Mouse (Mus musculus): ENCODE measurements at regions not wholly inside any gene's neighbourhood (a gene's known extent, or its start where the extent isn't known, plus 50 kb on each side); places are given as distances from the start of the nearest gene placed in this dataset.
"Not testable (repeated sequence)": the region's sequence is repeated elsewhere in the genome, so short reads cannot be mapped to it uniquely, and the experiment has no call there.

DNA sequence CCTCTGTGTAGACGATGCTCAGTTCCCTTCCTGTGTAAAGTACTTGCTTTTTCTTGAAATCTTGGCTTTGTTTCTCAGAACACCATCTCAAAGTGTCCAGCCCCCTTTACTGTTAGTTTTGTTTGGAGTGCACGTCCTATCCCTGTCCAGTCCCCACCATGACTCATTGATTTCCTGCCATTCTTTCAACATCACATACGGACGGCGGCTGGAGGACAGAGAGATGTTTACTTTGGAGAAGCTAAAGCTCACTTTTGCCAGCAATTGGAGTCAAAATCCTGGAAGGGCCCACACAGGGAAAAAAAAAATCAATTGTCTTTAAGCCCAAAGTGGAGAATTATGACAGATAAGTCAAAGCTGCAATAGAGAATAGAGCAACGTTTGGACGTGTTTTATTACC lies 51.8 kb downstream of the Gm5426 start:
- DNase-seq (ENCODE audit: low read depth, low spot score): no peak

DNA sequence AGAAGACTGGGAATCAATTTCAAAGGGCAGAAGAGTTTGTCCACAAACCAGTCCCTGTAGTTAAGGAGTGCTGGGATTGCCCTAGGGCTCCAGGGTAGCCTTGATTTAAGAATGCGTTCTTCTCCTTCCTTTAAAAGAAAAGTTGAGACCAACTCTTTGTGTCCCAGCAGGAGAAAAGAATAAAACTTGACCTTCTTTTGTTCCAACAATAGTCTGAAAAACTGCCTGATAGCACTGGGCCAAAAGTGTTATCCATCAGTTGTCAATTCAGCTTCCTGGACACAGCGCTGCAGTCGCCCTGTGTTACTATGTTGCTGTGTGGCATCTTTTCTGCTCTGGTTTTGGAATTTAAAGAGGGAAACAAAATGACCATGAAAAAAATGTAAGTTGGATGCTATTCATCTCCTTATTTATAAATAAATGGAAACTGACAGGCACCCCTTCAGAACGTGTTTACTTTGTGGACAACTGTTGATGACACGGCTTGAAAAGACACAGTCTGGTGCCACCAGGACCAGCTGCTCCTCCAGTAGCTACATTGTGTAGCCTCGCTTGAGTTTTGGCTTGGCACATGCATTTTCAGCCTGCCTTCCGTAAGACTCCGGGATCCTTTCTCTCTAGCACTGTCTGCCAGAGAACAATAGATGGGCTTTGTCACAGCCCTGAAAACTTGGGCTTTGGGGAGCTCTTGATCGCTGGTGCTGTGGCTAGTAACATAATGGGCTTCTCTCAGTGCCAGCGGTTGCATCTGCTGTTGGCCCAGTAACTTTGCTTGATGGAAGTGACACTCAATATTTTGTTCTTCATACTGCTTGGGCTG lies 54.0 kb downstream of the Gm5426 start:
- DNase-seq (ENCODE audit: low read depth, low spot score): peak; percentile 4

DNA sequence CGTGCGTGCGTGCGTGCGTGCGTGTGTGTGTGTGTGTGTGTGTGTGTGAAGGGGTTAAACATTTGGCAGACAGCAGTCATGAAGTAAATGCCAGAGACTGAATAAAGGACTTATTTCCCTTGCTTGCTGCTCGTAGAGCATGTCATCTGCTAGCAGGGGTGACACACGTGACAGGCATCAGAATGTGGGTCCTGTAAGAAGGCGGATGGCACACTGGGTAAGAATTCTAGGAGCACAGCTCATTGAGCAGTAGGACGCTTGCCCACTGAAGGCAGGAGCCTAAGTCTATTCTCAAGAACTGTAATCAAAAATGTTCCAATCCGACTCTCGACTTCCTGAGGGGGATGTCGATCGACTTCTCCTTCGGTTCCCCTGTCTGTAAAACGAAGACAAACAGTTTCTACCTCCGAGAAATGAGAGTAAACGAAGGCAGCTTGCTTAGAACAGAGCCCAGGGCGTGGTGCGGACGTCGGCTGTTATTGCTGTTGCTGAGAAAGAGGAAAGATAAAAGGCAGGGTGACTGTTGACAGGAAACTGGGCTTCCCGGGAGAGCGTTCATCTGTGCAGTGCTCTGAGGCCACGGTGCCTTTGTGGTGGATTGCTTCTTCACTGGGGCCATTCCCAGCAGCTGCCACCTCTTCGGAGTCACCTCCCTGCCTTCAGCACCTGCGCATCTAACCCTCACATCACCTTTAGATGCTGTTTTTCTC lies 64.7 kb downstream of the Gm5426 start:
- no peak for DNase-seq (ENCODE audit: low read depth, low spot score)

DNA sequence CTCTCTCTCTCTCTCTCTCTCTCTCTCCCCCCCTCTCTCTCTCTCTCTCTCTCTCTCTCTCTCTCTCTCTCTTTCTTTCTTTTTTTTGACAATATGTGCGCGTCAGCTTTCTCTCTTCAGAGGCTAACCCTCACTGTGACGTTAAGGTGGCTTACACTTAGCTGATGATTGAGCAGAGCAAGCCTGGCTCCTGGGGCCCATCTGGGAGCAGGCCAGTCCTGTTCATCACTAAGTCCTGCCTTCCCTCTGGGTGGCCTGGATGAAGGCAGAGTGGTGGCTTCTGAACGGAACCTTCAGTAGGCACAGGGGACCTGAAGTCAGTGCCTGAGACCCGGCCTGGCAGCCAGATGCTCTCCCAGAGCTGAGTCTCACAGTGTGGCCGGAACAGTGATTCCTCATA lies 65.5 kb downstream of the Gm5426 start:
- no peak for DNase-seq (ENCODE audit: low read depth, low spot score)

DNA sequence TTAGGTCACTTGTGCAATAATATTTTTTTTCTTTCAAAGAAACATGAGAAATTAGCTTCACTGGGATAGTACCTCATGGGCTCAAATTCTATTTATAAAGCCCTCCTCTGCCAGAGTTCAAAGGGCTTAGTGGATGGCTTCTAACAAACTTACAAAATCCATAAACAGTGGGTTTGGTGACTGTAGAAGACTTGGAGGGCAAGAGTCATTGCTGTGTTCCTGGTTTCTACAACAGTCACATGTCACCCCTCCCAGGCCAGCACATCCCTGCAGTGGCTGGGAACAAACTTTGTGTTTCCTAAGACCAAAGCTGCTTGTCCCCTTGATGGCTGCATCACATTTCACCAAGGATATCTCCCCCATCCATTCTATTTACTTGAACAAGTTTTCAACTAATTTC lies 66.5 kb downstream of the Gm5426 start:
- no peak for DNase-seq (ENCODE audit: low read depth, low spot score)

DNA sequence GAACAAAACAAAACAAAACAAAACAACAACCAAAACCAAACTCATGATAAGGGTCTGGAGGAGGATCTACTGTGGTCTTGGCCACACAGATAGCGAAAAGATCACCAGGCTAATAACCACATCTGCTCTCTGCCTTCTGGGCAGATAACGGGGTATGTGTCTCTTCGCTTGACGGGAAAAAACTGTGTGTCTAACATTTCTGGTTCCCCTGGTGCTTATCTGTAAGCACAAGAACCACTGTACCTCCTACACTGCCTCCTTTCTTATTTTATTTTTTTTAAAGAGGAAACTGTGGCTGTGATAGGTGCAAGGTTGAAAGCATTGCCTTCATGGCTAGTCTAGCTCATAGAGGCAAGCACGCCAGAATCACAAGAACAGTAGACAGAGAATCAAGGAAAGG lies 67.8 kb downstream of the Gm5426 start:
- no peak for DNase-seq (ENCODE audit: low read depth, low spot score)

DNA sequence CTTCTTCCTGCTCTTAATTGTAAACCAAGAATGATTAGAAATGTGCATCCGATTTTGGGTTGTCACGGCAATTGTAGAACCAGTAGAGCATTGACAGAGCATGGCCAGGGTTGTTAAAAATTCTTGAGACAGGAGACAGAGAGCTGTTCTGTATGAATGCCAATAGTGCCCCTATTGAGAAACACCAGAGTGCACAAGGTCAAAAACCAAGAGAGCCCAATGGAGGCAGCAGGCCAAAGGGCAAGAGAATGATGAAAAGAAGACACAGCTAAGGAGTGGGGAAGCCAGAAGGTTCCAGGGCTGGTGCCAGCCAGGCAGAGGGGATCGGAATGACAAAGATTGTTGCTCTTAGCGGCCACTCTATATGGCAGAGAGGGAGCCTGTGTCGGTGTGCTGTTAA lies 72.8 kb downstream of the Gm5426 start:
- no peak for DNase-seq (ENCODE audit: low read depth, low spot score)

DNA sequence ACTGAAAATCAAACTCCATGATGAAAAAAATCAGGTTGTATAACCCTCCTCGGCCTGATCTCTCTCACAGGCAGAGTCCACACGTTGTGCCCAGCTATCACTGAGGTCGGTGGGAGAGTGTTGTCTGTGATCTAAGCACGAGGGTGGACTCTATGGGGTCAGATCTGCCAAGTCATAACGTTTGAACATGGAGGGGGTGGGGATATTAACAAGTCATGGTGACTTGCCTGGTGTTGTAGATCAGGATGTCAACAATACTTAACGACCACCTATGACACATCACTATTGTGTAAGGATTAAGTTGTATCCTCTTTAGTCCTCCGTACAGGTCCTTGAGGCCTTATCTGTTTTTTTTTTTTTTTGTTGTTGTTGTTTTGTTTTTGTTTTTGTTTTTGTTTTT lies 74.8 kb downstream of the Gm5426 start:
- DNase-seq (ENCODE audit: low read depth, low spot score): no peak

DNA sequence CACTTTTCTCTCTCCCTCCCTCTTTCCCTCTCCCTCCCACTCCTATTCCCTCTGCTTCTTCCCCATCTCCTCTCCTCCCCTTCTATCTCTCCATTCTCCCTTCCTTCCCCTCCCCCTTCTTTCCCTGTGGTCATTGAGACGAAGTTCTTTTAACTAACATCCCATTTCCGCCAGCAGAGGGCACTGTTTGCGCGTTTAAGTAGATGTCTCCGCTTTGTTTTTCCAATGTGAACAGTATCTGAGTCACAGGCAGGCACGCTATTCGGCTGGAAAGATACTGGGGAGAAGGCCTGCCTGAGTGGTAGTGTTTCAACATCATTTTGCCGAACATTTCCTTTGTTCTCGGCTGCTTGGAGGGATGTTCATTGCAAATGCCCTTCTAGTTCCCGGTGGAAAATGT lies 77.5 kb downstream of the Gm5426 start:
- peak; percentile 94 for DNase-seq (ENCODE audit: low read depth, low spot score)

DNA sequence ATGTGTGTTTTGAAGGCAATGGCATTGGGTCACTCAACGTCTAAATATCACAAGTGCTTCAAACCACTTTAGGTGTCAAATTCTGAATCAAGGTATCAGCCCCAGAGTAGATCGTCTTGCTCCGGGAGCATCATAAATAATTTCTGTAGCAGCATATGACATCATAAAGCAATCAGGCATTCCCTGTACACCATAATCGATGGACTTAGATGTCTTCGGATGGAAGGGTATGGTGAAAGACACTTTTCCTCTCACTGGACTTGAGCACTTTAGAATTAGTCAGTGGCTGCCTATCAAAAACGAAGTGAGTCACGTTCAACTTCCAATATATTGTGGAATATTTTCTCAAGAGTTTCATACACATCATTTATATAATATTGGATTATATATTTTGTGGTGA lies 77.9 kb downstream of the Gm5426 start:
- no peak for DNase-seq (ENCODE audit: low read depth, low spot score)

DNA sequence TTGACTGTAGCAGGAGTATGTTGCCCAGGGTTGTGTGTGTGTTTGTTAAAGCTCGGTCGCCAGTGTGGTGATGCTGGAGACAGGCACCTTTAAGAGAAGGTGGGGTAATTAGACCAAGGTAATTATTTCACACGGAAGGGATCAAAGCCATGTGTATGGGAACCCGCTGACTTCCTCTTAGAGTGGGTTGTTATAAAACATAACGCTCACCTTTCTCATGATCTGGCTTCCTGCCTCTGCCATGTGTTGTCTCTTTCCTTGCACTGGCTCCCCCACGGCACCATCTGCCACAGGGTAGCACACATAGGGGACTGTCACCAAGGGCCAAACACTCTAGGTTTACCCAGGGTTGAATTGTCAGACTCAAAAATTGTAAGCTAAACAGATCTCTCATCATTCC lies 78.5 kb downstream of the Gm5426 start:
- no peak for DNase-seq (ENCODE audit: low read depth, low spot score)

DNA sequence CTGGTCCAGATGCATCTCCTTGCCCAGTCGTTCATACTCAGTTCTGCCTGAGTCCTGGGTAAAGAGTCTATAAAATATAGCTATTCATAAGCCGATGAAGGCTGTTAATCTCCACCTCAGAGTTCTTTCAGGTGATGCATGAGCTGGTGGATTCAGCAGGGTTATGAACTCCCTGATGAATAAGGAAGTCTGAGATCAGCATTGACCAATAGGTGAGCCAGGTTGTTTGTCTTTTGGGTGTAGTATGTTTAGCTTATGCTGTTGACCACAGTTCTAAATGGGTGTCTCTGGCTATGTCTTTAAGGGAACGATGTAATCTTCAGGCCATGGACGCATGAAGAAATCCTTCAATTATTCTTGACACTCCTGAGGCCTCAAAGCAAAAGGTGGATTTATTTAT lies 84.3 kb downstream of the Gm5426 start:
- DNase-seq (ENCODE audit: low read depth, low spot score): no peak

DNA sequence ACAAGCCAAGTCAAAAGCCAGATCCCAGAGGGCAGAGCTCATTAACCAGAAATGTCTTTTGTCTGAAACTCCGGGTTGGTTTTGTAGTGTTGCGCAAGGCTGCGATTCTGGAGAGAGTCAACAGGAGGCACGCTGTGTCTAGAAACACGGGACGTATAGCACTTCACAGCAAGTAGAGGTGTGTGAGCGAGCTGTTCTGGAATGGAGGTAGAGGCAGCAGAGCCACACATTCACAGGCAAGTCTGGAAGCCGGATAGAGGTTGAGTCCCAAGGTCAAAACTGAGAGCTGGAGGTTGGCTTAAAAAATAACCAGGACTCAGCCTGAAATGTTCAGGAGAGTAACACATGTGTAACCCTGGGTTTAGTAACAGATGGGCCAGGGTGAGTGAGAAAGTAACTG lies 94.0 kb downstream of the Gm5426 start:
- DNase-seq (ENCODE audit: low read depth, low spot score): no peak

DNA sequence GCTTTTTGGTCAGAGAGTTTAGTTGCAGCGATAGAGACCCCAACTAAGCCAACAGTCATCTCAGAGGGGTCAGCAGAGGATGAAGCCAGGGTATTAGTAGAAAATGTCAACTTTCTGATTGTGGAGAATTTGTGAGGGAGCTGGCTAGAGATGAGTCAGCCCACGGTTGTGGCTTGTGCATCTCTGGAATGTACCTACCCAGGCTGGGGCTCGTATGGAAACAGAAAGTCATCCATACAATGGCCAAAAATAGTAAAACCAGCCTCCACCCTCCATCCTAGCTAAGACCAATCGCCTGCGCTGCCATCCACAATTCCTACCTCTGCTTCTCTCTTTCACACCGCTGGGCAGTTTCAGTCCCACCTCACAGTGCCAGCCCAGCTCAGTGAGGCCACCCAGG lies 94.9 kb downstream of the Gm5426 start:
- DNase-seq (ENCODE audit: low read depth, low spot score): no peak

DNA sequence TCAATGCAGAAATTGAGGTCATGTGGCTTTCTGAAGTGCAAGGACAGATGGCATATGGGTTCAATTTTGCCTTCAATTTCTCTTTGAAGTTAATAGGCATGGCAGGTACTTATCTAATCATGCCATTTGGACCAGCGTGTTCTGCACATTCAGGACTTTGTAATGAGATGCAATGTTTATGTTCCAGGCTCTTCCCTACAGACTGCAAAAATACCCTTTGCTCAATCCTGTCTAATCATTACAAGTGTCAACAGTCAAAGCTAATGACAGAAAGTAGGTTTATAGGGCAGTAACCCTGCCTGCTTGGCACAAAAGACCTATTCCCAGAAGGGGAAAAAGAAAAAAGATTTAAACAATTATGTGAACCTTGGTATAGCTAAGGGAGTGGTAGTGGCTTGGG lies 96.5 kb downstream of the Gm5426 start:
- DNase-seq (ENCODE audit: low read depth, low spot score): no peak

DNA sequence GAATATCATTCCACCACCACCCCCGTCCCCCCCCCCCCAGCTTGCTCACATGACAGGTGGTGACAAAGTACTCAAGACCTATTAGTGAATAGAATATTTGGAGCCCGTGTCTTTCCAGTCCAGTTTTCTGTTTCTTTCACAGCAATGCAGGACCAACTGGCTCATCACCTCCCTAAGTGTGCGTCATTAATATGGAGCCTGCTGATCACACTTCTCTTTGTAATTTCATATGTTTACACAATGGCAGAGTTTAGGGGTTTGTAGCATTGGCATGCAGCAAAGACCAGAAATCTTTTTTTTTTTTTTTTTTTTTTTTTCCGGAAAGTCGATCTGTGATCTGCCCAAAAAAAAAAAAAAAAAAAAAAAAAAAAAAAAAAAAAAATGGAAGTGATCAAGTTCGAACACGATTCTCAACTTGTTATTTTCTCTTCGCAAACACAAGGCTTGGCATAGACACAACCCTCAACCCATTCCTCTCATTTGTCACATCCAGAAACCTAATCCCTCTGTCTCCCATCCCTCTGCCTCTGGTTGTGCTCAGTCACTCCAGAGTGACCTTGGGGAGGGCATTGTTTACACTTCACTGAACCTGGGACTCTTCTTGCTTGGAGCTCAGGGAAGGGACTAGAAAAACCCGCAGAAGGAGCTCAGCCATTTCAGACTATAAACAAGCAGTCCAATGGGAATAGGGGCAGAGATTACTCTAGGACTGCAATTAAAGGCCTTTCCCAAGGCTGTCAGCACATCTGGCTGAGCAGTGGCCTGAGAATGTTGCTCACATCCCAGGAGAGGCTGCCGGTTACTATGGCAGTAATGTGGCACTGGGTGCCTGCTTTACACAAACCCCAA lies 98.4 kb downstream of the Gm5426 start:
- DNase-seq (ENCODE audit: low read depth, low spot score): no peak

DNA sequence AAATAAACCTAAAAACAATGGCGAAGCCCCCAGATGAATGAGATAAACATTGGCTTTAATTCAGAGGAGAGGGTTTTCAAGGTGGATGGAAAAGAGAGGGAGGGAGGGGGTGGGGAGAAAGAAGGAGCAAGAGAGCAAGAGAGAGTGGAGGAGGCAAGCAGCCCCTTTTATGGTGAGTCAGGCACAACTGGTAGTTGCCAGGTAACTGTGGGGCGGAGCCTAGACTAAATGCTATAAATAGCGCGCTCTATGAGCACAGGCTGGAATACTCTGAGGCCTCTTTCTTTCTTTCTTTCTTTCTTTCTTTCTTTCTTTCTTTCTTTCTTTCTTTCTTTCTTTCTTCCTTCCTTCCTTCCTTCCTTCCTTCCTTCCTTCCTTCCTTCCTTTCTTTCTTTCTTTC lies 99.6 kb downstream of the Gm5426 start:
- not testable (repeated sequence) for DNase-seq (ENCODE audit: low read depth, low spot score)

DNA sequence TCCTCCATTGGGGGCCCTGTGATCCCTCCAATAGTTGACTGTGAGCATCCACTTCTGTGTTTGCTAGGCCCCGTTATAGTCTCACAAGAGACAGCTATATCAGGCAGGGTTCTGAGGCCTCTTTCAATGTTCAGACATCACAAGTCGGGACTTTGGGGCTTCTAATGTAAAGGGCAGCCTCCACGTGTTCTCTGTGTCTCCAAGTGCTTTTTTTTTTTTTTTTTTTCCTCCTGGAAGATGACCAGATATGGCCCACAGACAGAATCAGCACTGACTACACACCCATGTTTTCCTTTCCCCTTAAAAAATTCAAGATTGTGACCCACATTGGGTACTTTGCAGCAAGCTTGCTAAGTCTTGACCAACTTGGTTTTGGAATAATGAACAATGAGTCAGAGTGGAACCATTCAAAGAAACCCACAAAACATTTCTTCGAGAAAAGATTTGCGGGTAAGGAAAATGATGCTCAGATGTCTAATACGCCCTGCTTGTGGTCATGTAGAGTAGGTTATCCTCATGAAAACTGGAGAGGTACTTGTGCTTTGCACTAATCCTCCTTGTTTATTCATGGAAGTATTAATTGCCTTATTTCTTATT lies 100.5 kb downstream of the Gm5426 start:
- DNase-seq (ENCODE audit: low read depth, low spot score): no peak

DNA sequence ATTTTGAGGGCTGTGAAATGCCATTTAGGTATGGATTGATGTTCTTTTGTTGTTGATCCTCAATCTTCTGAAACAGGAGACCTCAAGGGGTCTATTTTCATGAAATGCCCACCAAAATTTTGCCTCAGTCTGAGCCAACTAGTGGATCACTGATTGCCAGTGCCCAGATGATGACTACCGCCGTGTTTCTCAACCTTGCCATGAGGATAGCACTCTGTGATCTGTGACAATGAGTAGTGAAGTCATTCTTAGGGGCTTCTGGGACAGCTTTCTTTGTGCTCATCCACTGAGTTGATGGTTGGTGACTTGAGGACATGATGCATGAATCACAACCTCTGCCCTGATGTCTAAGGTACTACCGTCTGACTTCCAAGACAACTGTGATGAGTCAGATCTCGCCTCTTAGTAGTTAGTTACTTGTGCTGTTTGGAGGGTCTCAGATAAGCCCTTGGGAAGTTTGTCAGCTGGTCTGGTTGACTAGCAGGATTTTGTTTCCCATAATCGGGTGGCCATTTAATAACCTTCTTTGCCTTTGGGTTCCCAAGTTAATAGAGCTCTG lies 101.2 kb downstream of the Gm5426 start:
- DNase-seq (ENCODE audit: low read depth, low spot score): no peak

DNA sequence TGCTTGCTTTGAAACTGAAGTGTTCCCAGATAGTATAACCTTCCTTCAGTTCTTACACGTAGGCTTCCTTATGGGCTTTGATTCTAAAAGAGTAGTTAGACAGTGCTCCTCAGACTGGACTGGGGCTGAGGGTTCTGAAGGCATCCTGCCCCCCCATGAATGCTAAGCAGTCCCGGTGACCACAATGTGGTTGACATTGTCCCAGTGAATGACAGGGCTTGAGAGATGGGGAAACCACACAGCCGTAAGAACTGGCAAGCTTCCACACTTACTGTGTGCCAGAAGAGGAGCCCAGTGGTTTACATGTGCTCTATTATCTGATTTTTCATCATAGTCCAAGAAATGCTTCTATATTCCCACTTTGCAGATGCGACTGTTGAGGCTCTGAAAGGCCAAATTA lies 101.8 kb downstream of the Gm5426 start:
- no peak for DNase-seq (ENCODE audit: low read depth, low spot score)

DNA sequence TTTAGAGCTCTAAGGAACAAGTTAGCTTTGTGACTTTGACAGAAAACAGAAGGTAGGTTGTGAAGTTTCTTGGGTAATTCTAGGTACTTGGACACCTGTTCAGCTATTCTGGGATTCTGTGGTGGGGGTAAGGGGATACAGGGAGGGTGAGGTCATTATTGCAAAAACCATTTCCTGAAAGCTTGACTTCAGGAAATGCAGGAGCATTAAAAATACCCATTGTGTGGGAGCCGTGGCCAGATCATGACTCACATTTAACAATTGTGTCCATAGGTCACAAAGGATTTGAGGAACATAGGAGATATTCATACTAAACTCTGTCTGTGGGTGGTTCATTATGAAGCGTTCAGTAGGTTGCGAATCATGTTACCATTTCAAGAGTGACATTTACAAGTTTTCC lies 102.4 kb downstream of the Gm5426 start:
- DNase-seq (ENCODE audit: low read depth, low spot score): no peak

DNA sequence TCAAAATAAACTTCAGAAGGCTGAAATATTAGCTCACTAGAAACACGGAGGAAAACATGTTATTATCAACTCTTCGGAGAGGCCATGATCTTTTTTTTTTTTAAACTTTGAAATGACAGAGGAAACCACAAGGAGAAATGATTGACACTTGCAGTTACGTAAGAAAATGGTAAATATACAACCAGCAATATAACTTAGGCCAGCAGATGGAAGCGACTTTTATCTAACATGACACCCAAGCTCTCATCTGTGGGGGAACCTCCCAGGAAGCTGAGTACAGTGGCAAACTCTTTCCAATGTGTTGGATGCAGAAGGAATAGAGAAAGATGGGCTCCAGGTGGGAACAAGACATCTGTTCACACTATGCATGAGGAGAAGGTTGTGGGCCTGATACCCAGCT lies 104.2 kb downstream of the Gm5426 start:
- DNase-seq (ENCODE audit: low read depth, low spot score): no peak

All from retina, postnatal 7 days (tissue).